Mouse (Mus musculus) ovary, adult 18-20 months (tissue): ENCODE results near the gene Gm21708.
"Not testable (repeated sequence)": the region's sequence is repeated elsewhere in the genome, so short reads cannot be mapped to it uniquely, and the experiment has no call there.

Source experiments
- DNase-seq: peaks from one replicate; pipeline ENCODE4 v3.0.0; 2022; ENCODE audit warnings: low spot score, mixed read lengths

The Gm21708 gene

DNA sequence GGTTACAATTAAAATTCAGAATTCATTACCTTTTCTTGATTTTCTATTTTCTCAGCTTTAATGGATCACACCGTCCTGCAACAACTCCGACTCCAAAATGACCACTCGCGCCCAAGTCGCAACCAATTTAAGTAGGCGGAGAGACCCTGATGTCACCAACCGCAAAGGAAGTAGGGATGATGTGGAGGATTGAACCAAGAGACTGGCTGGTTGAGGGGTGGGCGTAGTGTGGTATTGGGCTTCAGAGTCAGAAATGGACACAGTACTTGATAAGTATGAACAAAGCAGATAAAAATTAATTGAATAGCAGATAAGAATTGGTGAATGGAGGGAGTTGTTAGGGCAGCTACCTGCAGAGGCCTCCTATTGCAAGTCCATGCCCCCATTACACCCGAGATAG lies at the start of gene Gm21708, which contains the start of gene Gm21704:
Gene Gm21708 (minus strand): TSS at position 101 of the 400 bp plus-strand sequence.
Gene Gm21704 (minus strand): TSS at position 101 of the 400 bp plus-strand sequence.
- DNase-seq = not testable (repeated sequence)
